Mouse (Mus musculus) E14TG2a.4 (cell line): ENCODE measurements around the gene Cyb561a3.

Experiments
- CTCF ChIP-seq: conservative IDR thresholded peaks from 2 replicates; pipeline ENCODE4 v1.5.1; 2014; ENCODE audit warnings: low read length
- NANOG ChIP-seq: IDR thresholded peaks from 2 replicates; pipeline ENCODE4 v1.6.1; 2014; ENCODE audit warnings: borderline replicate concordance, low read length, mixed read lengths
- POU5F1 ChIP-seq: IDR thresholded peaks from 2 replicates; pipeline ENCODE4 v1.6.1; 2014; ENCODE audit warnings: low read length, borderline replicate concordance

- TF ChIP-seq CTCF (no peak), NANOG (no peak), POU5F1 (no peak)
Observed at GRCm38 (mm10) chr19:10565217-10565616, 11.8 kb upstream of the Cyb561a3 start.
